Mouse (Mus musculus): ENCODE data around the gene Cuedc2. TPM values are rescaled to one million over a fixed set of nuclear protein-coding genes. Genes with fewer than 3 reads are reported as not detected.

Cuedc2 gene
- polyA plus RNA-seq, 1 experiment from 2014 or later = 75.3 TPM

GRCm38 (mm10) chr19:46356701-46357138 lies 18.2 kb upstream of the Cuedc2 start:
- Histone ChIP-seq H3K36me3 (ENCODE audit: control insufficient read depth, insufficient read depth, low read length) (no peaks in the 10 kb centered on the region), H3K4me3 (ENCODE audit: low read depth, low read length) (peak overlapping the region; percentile 49), H3K9ac (ENCODE audit: low read length) (peak overlapping the region; percentile 61), H3K27ac (replicated peaks) (peak overlapping the region; percentile 79), H3K9me3 (ENCODE audit: control insufficient read depth, low read length) (no peaks in the 10 kb centered on the region), H3K4me2 (replicated peaks; ENCODE audit: low read depth) (peak overlapping the region; percentile 80), H3K4me1 (replicated peaks; ENCODE audit: control insufficient read depth, insufficient read depth) (no peaks in the 10 kb centered on the region), H3K27me3 (ENCODE audit: control insufficient read depth, insufficient read depth, low read length) (no peaks in the 10 kb centered on the region)
- TF ChIP-seq CTCF (IDR thresholded peaks at IDR 0.05; ENCODE audit: low read depth) = no peak
- no peak for TF ChIP-seq EP300 (optimal IDR thresholded peaks at IDR 0.05)
- ATAC-seq (ENCODE audit: low FRiP score, low TSS enrichment) = peak; percentile 83
- WGBS = under 1% methylated on average over 29 of the region's 29 CpGs
- DNase-seq (ENCODE audit: low spot score) = peak; percentile 93

GRCm38 (mm10) chr19:46350168-46350932 lies 11.8 kb upstream of the Cuedc2 start, which contains the start of gene 2310034G01Rik:
Gene 2310034G01Rik (minus strand): TSS chr19:46350302.
- peak; percentile 86 for DNase-seq (ENCODE audit: low spot score)

GRCm38 (mm10) chr19:46349550-46349949 lies 11.0 kb upstream of the Cuedc2 start:
- Histone ChIP-seq H3K9me3 (ENCODE audit: control insufficient read depth, low read length) (no peaks in the 10 kb centered on the region), H3K4me2 (replicated peaks; ENCODE audit: low read depth) (peak overlapping the region; percentile 96), H3K9ac (ENCODE audit: low read length) (peak overlapping the region; percentile 78), H3K4me1 (replicated peaks; ENCODE audit: control insufficient read depth, insufficient read depth) (peaks cover 4% of the 10 kb centered on the region; the same call in 1 of the 2 replicates), H3K27ac (replicated peaks) (0 out of 2 replicates have a peak overlapping the region, but pooled peaks have one; percentile 49), H3K27me3 (ENCODE audit: control insufficient read depth, insufficient read depth, low read length) (no peaks in the 10 kb centered on the region), H3K36me3 (ENCODE audit: control insufficient read depth, insufficient read depth, low read length) (no peaks in the 10 kb centered on the region), H3K4me3 (ENCODE audit: low read depth, low read length) (peak overlapping the region; percentile 63)
- 27% methylated on average over 6 of the region's 6 CpGs for WGBS
- no peak for TF ChIP-seq CTCF (IDR thresholded peaks at IDR 0.05; ENCODE audit: low read depth)
- no peak for TF ChIP-seq EP300 (optimal IDR thresholded peaks at IDR 0.05)
- ATAC-seq (ENCODE audit: low FRiP score, low TSS enrichment) (no peak), DNase-seq (ENCODE audit: low spot score) (no peak)

More at GRCm38 (mm10) chr19:46350168-46350932, 11.8 kb upstream of the Cuedc2 start, which contains the start of gene 2310034G01Rik:
- 47% methylated on average over 10 of the region's 10 CpGs for WGBS
- Histone ChIP-seq H3K9me3 (ENCODE audit: control insufficient read depth, low read length) (no peaks in the 10 kb centered on the region), H3K27ac (replicated peaks) (peak within 1 kb of the TSS; percentile 84), H3K4me1 (replicated peaks; ENCODE audit: control insufficient read depth, insufficient read depth) (peaks cover 4% of the 10 kb centered on the region; the same call in 1 of the 2 replicates), H3K36me3 (ENCODE audit: control insufficient read depth, insufficient read depth, low read length) (no peaks in the 10 kb centered on the region), H3K4me3 (ENCODE audit: low read depth, low read length) (peak within 1 kb of the TSS; percentile 63), H3K9ac (ENCODE audit: low read length) (peak within 1 kb of the TSS; percentile 78), H3K4me2 (replicated peaks; ENCODE audit: low read depth) (peak within 1 kb of the TSS; percentile 96), H3K27me3 (ENCODE audit: control insufficient read depth, insufficient read depth, low read length) (no peaks in the 10 kb centered on the region)
- TF ChIP-seq CTCF (IDR thresholded peaks at IDR 0.05; ENCODE audit: low read depth) (no peak), EP300 (optimal IDR thresholded peaks at IDR 0.05) (no peak)
- ATAC-seq (ENCODE audit: low FRiP score, low TSS enrichment) = peak; percentile 78

- 0% methylated on average over 74 of the region's 78 CpGs for WGBS
- peak overlapping the region; percentile 96 for H3K4me2 ChIP-seq (replicated peaks; ENCODE audit: low read depth)
- peak; percentile 84 for ATAC-seq (ENCODE audit: low FRiP score, low TSS enrichment)
- H3K27me3 ChIP-seq (ENCODE audit: control insufficient read depth, insufficient read depth, low read length) = no peaks in the 10 kb centered on the region
- TF ChIP-seq EP300 (optimal IDR thresholded peaks at IDR 0.05) (no peak), CTCF (IDR thresholded peaks at IDR 0.05; ENCODE audit: low read depth) (peak; percentile 1; the same call in 1 of the 2 replicates)
- peak; percentile 84 for DNase-seq (ENCODE audit: low spot score)
- peak overlapping the region; percentile 84 for H3K27ac ChIP-seq (replicated peaks)
- peaks cover 4% of the 10 kb centered on the region; the same call in 1 of the 2 replicates for H3K4me1 ChIP-seq (replicated peaks; ENCODE audit: control insufficient read depth, insufficient read depth)
- H3K36me3 ChIP-seq (ENCODE audit: control insufficient read depth, insufficient read depth, low read length) = no peaks in the 10 kb centered on the region
- H3K9me3 ChIP-seq (ENCODE audit: control insufficient read depth, low read length) = no peaks in the 10 kb centered on the region
- peak overlapping the region; percentile 63 for H3K4me3 ChIP-seq (ENCODE audit: low read depth, low read length)
- peak overlapping the region; percentile 78 for H3K9ac ChIP-seq (ENCODE audit: low read length)
Observed at GRCm38 (mm10) chr19:46348761-46349458, 10.4 kb upstream of the Cuedc2 start.

GRCm38 (mm10) chr19:46347936-46348668 lies 9.6 kb upstream of the Cuedc2 start:
- Histone ChIP-seq H3K4me2 (replicated peaks; ENCODE audit: low read depth) (peak overlapping the region; percentile 96), H3K9me3 (ENCODE audit: control insufficient read depth, low read length) (no peaks in the 10 kb centered on the region), H3K36me3 (ENCODE audit: control insufficient read depth, insufficient read depth, low read length) (no peaks in the 10 kb centered on the region), H3K9ac (ENCODE audit: low read length) (peak overlapping the region; percentile 78), H3K27me3 (ENCODE audit: control insufficient read depth, insufficient read depth, low read length) (no peaks in the 10 kb centered on the region), H3K4me1 (replicated peaks; ENCODE audit: control insufficient read depth, insufficient read depth) (peaks cover 4% of the 10 kb centered on the region; the same call in 1 of the 2 replicates), H3K27ac (replicated peaks) (peak overlapping the region; percentile 84), H3K4me3 (ENCODE audit: low read depth, low read length) (peak overlapping the region; percentile 63)
- no peak for TF ChIP-seq EP300 (optimal IDR thresholded peaks at IDR 0.05)
- TF ChIP-seq CTCF (IDR thresholded peaks at IDR 0.05; ENCODE audit: low read depth) = no peak
- ATAC-seq (ENCODE audit: low FRiP score, low TSS enrichment) (peak; percentile 47; the same call in 1 of the 2 replicates), DNase-seq (ENCODE audit: low spot score) (peak; percentile 56)
- 23% methylated on average over 14 of the region's 14 CpGs for WGBS

Data from stomach, postnatal 0 days (tissue).